Mouse (Mus musculus): ENCODE results near the gene Clp1. TPM values are rescaled to one million over a fixed set of nuclear protein-coding genes. Genes with fewer than 3 reads are reported as not detected.

Clp1 gene
- 10.1 TPM for polyA plus RNA-seq (2015; fragmentation: Illumina TruSeq; extraction: RNeasy Lipid Tissue Mini Kit (QIAGEN cat#74804); ENCODE audit: low read depth, low replicate concordance)

DNA sequence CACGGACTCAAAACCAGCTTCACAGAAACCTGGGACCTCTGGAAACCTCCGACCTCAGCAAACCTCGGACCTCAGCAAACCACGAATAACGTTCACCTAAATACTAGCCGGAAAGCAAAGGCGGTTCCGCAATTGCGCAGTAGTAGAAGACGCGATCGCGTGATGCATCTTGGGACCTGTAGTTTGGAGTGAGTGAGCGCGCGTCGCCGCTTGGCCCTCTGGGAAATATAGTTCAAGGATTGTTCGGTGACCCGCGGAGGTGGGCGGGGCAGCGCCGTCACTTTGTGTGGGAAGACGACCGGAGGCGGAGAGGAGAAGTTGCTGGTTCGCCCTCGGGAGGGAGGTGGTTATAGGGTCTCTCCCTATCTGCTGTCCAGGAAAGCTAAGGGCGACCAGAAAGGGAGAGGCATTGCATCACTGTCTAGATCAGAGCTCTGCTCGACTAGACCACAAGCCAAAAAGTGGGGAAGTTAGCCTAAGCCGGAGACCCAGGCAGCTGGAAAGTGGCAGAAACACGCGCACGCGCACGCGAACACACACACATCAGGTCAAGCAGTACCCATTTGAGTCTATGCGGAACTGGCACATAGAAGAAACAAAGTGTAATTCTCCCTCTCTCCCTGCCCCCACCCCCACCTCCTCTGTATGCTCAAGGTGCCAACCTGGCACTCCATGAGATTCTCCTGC, at the start of gene Clp1:
TSS of gene Clp1 (minus strand) at position 179 of the 687 bp plus-strand sequence.

DNA sequence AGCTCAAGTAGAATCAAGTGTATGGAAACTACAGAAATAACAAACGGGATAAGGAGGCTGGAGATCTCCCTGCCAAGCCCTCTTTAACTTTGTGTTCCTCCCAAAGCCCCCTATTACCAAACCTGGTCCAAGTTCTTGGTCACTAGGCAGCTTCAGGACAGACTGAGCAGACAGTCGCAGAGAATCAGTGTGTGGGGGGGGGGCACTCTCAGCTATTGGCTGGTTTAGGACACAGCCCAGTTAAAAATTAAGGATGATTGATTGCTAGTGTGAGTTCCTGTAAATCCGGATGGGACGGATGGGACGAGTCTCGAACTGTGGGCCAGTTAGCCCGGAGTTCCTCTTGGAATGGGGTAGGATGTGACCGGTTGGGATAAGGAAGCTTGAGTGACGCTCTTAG, 48.1 kb upstream of the Clp1 start, which contains the start of gene Serping1:
TSS of gene Serping1 (minus strand) at position 204 of the 400 bp plus-strand sequence.

DNA sequence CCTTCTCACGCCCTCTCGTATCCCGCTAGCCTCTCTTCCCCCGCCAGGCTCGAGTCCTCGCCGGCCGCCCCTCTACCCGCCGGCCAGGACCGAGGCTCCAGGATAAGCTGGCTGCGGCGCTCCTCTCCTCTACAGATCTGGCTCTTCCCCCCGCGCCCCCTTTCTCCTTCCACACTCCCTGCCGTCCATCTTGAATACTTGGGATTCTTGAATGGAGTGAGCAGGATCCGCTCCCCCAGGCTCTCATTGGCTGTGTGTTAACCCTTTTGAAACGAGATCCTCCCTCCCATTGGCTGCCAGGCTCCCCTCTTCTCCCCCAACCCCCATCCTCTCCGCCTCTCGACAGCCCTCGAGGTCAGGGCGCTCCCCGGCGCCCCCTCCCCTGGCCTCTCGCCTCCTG, 16.4 kb upstream of the Clp1 start, which contains the start of gene Gm19426:
TSS of gene Gm19426 (minus strand) at position 95 of the 400 bp plus-strand sequence.

DNA sequence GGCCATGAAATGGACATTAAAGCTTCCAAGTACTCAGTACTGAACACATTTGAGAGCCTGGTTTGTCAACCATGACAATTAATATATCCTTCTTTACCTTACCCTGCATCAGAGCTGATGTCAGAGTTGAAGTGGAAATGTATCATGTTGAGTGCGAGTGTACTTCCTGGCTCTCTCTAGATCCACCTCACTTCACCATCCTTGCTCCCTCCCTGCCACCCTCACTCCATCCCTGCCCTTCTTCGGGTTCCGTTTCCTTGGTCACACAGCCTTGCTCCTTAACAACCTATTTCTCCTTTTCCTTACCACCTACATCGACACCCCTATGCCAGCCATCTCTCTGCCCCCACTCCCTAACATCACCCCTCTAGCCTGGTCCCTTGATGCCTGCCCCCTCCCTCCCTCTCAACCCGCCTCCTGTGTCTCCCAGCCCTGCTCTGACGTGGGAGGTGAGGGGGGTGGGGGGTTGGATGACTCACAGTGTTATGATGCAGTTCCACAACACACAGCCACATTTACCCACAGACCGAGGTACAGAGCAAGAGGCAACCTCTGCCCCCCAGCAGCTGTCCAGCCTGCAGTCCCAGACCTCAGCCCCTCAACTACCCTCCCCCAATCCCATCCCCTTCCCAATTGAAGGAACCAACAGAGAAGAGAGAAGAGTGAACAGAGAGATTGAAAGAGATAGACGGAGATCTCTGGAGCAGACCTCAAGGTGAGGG, 6.6 kb upstream of the Clp1 start, which contains the start of gene Ypel4:
TSS of gene Ypel4 (plus strand) at position 480 of the 722 bp plus-strand sequence.

DNA sequence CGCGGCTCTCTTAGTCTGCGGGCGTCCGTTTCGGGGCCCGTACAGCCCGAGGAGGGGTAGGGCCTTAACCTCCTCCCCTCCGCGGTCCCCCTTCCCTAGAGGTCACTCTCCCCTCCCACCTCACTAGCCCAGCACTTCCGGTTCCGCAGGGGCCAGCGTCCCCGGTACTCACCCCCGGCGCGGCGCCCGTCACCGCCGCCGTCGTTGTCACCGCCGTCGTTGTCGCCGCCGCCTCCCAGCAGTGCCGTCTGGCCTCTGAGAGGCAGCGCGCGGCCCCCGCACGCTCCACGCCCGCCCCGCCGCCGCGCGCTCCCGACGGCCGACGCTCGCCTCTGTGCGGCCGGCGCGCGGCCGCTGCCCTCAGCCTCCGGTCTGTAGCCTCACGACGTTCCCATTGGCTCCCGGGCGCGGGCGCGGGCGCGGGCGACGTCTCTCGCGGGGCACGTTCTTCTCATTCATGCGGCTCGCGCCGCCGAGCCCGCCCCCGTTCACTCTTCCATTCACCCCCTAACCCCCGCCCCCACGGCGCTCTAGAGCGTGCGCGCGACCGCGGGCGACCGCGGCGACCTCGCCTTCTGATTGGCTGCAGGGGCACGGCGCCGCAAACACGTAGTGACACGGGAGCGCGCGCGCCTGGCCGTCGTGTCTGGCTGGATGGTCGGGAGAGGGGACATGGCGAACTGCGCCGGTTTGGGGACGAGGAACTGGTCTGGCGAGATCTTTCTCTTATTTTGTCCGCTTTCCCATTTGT, 12.2 kb downstream of the Clp1 start, which contains the start of gene Zdhhc5:
TSS of gene Zdhhc5 (minus strand) at position 370 of the 751 bp plus-strand sequence.

DNA sequence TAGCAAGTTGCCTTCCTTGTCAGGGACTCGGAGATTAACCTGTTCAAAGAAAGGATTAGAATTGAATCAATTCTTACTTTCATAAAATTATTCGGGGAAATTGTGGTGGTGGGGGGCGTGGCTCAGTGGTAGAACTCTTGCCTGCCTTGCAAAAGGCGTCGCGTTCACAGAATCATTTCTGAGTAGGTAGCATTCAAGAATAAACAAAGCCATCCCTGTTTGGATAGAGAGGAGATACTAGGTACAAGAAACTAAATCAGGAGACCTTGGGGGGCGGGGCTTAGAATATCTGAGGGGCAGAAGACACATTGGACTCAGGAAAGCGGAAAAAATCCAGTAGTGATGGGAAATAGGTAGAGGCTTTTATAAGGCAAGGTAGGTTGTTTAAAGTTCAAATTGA, 48.1 kb downstream of the Clp1 start, which contains the start of gene Tmx2:
TSS of gene Tmx2 (minus strand) at position 125 of the 400 bp plus-strand sequence.

DNA sequence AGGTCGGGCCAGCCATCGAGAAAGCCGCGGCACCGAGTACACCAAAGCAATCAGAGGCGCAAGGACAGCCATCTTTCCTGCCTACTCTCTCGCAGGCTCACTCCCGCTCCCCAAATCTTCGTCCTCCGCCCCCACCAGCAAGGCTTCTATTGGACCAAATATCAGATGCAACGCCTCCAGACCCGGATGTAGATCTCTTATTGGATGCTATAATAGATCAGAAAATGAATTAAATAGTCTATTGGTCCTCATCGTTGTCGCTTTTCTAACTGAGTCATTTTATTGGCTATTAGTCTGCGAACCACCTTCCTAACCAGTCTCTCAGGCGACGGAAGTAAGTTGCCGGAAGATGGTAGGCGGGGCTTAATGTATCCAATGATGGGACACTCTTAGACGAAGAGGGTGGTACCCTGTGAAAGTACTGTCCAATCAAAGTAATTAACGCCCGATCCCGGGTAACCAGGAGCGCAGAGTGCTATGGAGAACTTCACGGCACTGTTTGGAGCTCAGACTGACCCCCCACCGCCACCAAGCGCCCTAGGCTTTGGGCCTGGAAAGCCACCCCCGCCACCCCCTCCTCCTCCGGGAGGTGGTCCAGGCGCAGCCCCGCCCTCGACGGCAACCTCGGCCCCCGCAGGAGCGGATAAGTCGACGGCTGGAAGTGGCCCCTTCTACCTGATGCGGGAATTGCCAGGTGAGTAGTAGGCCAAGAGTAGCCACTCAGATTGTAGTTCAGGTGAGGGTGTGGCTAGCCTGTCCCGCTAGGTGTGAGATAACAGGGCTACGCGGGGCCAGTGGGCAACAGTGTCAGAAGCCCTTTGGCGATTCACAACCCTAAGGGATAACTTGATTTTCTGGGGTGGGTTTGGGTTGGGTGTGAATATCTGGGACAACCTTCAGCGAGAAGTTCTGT, 48.9 kb downstream of the Clp1 start, which contains the start of the genes Gm28635 and Med19:
TSS of gene Gm28635 (minus strand) at position 74 of the 913 bp plus-strand sequence.
TSS of gene Med19 (plus strand) at position 435 of the 913 bp plus-strand sequence.

Other genes with a start within 250 kb of the Clp1 start
- gene Ctnnd1, start 76.6 kb downstream of the Clp1 start, polyA plus RNA-seq (2015; fragmentation: Illumina TruSeq; extraction: RNeasy Lipid Tissue Mini Kit (QIAGEN cat#74804); ENCODE audit: low read depth, low replicate concordance) = 42.0 TPM
- not detected for gene Btbd18, start 68.3 kb downstream of the Clp1 start, polyA plus RNA-seq (2015; fragmentation: Illumina TruSeq; extraction: RNeasy Lipid Tissue Mini Kit (QIAGEN cat#74804); ENCODE audit: low read depth, low replicate concordance)
- 53.2 TPM for gene Selenoh, start 56.6 kb downstream of the Clp1 start, polyA plus RNA-seq (2015; fragmentation: Illumina TruSeq; extraction: RNeasy Lipid Tissue Mini Kit (QIAGEN cat#74804); ENCODE audit: low read depth, low replicate concordance)
- not detected for gene Gm28635, start 49.3 kb downstream of the Clp1 start, polyA plus RNA-seq (2015; fragmentation: Illumina TruSeq; extraction: RNeasy Lipid Tissue Mini Kit (QIAGEN cat#74804); ENCODE audit: low read depth, low replicate concordance)
- gene Med19, start 48.9 kb downstream of the Clp1 start, polyA plus RNA-seq (2015; fragmentation: Illumina TruSeq; extraction: RNeasy Lipid Tissue Mini Kit (QIAGEN cat#74804); ENCODE audit: low read depth, low replicate concordance) = 42.9 TPM
- gene Tmx2, start 48.2 kb downstream of the Clp1 start, polyA plus RNA-seq (2015; fragmentation: Illumina TruSeq; extraction: RNeasy Lipid Tissue Mini Kit (QIAGEN cat#74804); ENCODE audit: low read depth, low replicate concordance) = 415 TPM
- 32.1 TPM for gene Zdhhc5, start 12.2 kb downstream of the Clp1 start, polyA plus RNA-seq (2015; fragmentation: Illumina TruSeq; extraction: RNeasy Lipid Tissue Mini Kit (QIAGEN cat#74804); ENCODE audit: low read depth, low replicate concordance)
- gene Ypel4, start 6.7 kb upstream of the Clp1 start, polyA plus RNA-seq (2015; fragmentation: Illumina TruSeq; extraction: RNeasy Lipid Tissue Mini Kit (QIAGEN cat#74804); ENCODE audit: low read depth, low replicate concordance) = 87.0 TPM
- gene Gm19426, start 16.3 kb upstream of the Clp1 start, polyA plus RNA-seq (2015; fragmentation: Illumina TruSeq; extraction: RNeasy Lipid Tissue Mini Kit (QIAGEN cat#74804); ENCODE audit: low read depth, low replicate concordance) = 0.74 TPM
- 9.7 TPM for gene Serping1, start 48.1 kb upstream of the Clp1 start, polyA plus RNA-seq (2015; fragmentation: Illumina TruSeq; extraction: RNeasy Lipid Tissue Mini Kit (QIAGEN cat#74804); ENCODE audit: low read depth, low replicate concordance)
- gene Ube2l6, start 71.5 kb upstream of the Clp1 start, polyA plus RNA-seq (2015; fragmentation: Illumina TruSeq; extraction: RNeasy Lipid Tissue Mini Kit (QIAGEN cat#74804); ENCODE audit: low read depth, low replicate concordance) = 10.6 TPM
- not detected for gene Smtnl1, start 95.3 kb upstream of the Clp1 start, polyA plus RNA-seq (2015; fragmentation: Illumina TruSeq; extraction: RNeasy Lipid Tissue Mini Kit (QIAGEN cat#74804); ENCODE audit: low read depth, low replicate concordance)
- 96.8 TPM for gene Timm10, start 99.6 kb upstream of the Clp1 start, polyA plus RNA-seq (2015; fragmentation: Illumina TruSeq; extraction: RNeasy Lipid Tissue Mini Kit (QIAGEN cat#74804); ENCODE audit: low read depth, low replicate concordance)
- not detected for gene Slc43a1, start 111.5 kb upstream of the Clp1 start, polyA plus RNA-seq (2015; fragmentation: Illumina TruSeq; extraction: RNeasy Lipid Tissue Mini Kit (QIAGEN cat#74804); ENCODE audit: low read depth, low replicate concordance)
- 36.4 TPM for gene Rtn4rl2, start 159.4 kb upstream of the Clp1 start, polyA plus RNA-seq (2015; fragmentation: Illumina TruSeq; extraction: RNeasy Lipid Tissue Mini Kit (QIAGEN cat#74804); ENCODE audit: low read depth, low replicate concordance)
- gene Slc43a3, start 209.2 kb upstream of the Clp1 start, polyA plus RNA-seq (2015; fragmentation: Illumina TruSeq; extraction: RNeasy Lipid Tissue Mini Kit (QIAGEN cat#74804); ENCODE audit: low read depth, low replicate concordance) = 1.1 TPM